Mouse (Mus musculus): Measurements from ENCODE around the gene Hgf.
A peak's percentile ranks its signal among the peaks of the same experiment; 100 is the strongest.

Gene Hgf

DNA sequence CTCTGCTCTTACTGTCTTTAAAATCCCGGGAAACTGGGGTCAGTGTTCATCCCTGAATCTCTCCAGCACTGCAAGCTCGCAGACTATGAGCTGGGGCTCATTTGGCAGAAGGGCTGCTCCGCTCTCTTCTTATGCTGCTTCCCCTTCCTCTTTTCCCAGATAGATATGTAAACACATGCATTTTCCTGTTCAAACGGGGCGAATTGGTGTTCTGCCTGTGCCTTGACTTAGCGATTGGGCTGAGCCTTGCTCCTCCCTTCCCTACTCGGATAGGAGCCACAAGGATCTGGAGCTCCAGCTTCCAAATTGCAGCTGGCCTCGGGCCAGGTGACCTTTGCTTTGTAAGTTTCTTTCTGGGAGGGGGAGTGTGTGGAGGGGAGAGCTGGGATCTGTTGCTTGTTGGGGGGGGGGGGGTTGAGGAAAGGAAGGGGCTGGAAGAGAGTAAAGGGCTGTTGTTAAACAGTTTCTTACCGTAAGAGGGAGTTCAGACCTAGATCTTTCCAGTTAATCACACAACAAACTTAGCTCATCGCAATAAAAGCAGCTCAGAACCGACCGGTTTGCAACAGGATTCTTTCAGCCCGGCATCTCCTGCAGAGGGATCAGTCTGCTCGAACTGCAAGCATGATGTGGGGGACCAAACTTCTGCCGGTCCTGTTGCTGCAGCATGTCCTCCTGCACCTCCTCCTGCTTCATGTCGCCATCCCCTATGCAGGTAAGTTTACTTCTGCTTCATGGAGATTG lies at the start of gene Hgf:
Gene Hgf (plus strand): TSS at position 192 of the 744 bp plus-strand sequence.
- peak; percentile 42 for DNase-seq (ENCODE audit: low spot score)

DNA sequence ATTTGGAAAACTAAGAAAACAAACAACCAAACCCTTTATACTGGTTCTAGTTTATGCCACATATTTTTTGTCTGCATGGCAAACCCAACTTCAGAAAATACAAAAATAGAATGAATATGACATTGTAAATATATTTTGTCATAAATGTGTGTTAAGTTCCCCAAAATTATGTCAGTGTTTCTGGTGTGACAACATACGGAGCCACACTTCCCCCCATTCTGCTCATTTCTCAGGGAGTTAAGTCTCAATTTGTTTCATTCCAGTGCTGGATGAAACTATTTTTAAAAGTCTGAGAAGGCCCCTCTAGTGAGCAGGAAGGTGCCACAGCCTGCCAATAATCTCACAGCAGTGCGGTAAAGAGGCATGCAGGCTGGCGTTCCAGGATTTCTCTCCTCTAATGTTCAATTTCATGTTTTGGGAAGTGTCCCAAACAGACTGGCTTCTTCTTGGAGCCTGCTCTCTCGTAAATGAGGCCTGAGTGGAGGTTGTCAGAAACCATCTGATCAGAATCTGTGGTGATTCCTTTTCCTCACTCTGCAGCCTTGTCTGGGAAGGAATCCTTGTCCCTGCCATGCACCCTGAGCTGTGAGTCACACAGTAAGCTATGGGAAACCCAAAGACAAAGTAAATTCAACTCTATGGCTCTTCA lies 46.5 kb upstream of the Hgf start:
- no peak for DNase-seq (ENCODE audit: low spot score)

DNA sequence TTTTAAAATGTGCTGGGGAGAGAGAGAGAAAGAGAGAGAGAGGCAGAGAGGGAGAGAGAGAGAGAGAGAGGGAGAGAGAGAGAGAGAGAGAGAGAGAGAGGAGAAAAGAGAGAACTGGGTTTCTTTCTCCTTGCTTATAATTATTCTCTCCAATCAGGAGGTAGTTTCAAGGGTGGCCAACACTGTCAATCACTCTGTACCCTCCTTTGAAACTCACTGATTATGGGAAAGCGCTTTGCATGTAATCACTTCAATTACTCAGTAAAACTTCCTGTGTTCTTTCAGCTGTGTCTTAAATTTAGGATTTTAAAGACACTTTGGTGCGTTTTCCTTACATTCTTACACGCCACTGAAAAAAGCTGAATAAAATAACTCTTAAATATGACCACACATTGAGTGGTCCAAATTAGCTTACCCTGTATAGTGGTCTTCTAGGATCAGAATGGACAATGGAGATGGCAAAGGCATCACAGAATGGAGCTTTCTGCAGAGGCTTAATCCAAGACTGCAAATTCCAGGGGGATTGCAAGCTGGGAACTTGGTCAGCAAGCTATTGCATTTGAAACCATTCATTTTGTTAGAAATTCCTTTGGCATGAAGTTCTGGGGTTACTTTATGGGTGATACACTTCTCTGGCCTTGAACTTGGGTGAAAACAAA lies 21.5 kb upstream of the Hgf start:
- no peak for DNase-seq (ENCODE audit: low spot score)

DNA sequence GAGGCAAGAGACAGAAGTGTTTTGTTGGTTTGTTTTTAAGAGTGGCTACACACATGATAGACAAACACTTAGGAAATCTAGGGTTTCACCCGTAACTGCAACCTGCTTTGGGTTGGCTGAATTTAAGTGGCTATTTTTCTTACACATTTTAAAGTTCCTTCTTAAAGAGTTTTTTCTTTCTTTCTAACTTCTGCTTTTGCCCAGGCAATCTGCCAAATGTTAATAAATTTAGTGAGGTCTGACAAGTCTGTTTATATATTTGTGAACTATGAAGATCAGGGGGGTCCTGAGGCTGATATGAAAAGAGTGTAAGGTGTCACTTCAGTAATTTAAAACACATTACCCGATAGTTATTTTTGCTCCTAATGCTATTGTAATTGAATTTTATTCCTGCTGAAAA lies 15.2 kb upstream of the Hgf start:
- DNase-seq (ENCODE audit: low spot score) = no peak

DNA sequence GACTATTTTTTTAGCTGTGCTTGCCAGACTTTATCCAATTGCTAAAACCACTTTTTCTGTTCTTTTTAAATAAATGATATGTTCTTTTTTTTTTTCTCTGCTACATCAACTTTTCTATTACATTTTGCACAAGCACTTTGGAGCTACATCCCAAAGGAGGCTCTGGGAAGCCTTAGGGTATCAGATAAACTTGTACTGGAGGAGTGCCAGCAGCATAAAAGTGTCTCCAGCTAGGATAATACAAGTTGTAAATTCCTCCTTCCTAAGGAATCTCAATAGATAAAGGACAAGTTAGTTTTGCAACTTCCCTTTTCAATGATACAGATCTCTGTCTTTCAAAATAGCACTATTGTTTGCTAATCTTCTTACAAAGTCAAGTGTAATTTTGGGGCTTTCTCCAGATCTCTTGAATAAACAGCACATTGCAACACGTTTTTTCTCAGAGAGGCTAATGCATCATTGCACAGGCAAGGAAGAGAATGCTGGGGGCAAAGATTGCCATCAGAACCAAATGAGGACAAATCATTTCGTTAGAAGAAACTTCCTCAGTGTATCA lies 11.7 kb upstream of the Hgf start:
- peak; percentile 9 for DNase-seq (ENCODE audit: low spot score)

DNA sequence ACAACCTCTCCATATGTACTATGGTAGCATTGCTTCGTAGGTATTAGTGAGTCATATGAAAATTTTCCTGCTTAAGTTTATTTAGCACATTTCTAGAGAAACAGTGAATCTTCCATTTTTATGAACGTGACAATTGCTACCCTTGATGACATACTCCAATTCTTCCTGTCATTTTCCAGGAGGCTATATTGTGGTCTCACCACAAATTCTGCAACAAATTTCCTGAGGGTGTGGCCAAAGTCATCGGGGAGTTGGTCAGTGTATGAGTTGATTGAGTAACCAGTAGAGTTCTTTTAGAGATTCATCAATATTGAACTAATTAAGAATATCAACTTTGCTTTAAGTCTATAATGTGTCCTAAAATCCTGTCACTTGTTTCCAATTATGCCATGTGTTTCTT lies 5.8 kb upstream of the Hgf start:
- DNase-seq (ENCODE audit: low spot score) = no peak

DNA sequence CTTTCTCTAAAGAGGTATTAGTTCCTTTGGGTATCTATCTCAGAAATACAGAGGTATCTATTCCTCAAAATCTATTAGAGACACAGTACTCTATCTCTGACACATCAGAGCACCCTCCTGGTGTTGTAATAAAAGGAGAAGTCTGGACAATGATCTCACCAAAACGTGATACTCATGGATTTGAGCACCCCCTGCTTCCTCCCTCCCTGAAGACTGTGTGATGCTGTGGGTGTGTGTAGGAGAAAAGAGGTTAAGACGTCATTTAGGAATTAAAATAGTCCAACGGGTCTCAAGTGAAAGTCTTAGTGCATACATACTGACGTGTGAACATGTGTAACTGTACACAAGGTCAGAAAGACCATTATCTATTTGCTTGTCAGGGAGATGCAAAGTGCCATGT lies 648 bp upstream of the Hgf start:
- DNase-seq (ENCODE audit: low spot score) = no peak

DNA sequence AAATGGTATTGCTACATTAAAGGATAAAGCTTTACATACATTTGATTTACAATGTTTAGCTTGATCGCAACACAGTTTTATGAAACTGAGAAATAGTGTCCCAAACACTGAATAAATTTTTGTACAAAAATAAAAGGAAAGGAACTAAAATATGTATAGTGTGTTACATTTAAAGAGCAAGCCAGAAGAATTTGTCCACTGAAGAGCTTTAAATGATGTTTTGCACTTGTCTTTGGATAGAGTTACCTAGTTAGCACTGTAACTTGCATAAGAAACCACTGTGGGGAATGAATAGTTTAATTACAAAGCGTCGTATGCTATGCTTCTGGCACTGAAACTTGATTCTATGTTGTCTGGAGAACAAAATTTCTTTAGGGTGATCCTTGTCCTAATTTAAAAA lies 7.0 kb downstream of the Hgf start:
- DNase-seq (ENCODE audit: low spot score) = no peak

DNA sequence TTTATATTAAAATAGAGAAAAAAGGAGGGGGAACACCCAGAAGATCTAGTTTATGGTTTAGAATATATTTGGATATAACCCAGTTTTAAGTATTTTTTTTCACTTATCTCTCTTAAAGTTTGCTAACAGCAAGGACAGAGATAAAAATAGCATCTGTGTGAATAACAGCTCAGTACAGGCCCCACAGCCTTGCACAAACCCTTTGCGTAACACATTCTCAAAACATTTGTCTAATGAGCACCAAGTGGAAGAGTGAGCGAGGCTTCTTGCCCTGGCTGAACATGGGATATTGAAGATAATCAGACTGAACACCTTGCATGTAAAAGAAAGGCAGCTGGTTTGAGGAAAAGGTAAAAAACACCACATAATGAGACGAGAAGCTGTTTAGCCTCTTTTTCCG lies 15.7 kb downstream of the Hgf start:
- DNase-seq (ENCODE audit: low spot score) = no peak

DNA sequence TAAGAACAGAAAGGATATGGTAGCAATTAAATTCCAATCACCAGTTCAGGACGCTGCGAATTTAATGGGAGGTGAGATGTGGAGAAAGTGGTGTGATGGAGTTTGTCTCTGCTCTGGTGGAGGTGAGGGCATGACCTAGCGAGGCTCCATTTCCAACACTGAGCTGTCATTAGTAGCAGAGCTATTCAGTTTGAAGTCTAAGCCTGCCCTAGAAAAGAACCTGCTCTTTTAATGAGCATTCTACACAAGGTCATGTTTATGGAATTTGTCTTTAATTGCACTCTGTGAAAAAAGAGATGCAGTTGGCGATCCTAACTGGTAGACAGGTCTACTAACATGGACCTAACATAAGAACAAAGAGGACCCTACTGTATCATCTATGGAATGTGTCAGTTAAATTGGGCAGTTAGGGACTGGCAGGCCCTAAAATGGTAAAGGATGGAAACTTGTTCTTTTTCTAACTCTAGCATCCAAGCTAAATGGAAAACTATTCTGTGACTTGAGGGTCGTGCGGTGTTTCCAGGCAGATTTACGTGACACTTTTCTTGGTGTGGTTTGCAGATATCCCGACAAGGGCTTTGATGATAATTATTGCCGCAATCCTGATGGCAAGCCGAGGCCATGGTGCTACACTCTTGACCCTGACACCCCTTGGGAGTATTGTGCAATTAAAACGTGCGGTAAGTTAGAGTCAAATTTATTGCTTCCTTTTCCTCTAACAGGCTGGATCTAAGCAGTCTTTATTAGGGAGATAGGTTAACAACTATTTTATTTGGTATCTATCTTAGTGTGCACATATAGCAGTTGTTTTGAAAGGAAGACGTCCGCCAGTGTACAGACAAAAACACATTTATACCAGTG lies 24.8 kb downstream of the Hgf start:
- no peak for DNase-seq (ENCODE audit: low spot score)

DNA sequence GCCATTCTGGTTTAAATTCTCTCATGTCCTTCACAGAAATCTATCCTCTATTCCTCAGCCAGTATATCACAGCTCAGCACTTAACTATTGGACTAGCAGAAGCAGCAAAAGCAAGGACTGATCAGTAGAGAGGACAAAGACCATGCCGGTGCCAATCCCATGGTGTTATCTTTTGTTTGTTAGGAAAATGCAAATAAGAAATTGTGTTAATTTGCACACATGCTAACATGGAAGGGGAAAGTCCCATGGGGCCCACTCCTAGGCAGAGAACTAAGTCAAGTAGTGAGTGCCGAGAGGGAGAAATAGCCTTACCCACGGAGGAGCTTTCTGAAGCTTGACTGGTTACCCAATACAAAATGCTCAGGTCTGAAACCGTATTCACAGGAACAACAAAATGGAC lies 42.4 kb downstream of the Hgf start:
- DNase-seq (ENCODE audit: low spot score) = no peak

DNA sequence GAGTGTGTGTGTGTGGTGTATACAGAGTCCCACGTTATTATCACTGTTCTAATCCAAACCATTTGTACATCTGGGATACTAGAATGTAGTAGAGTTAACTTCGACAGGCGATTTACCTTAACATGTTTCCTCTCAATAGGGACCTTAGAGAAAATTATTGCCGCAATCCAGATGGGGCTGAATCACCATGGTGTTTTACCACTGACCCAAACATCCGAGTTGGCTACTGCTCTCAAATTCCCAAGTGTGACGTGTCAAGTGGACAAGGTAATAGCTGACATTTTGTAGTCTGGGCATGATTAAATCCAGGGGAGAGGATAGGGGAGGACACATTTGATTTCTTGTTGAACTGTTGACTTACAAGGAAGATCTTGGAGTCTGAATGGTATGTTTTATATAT lies 44.7 kb downstream of the Hgf start:
- DNase-seq (ENCODE audit: low spot score) = no peak

DNA sequence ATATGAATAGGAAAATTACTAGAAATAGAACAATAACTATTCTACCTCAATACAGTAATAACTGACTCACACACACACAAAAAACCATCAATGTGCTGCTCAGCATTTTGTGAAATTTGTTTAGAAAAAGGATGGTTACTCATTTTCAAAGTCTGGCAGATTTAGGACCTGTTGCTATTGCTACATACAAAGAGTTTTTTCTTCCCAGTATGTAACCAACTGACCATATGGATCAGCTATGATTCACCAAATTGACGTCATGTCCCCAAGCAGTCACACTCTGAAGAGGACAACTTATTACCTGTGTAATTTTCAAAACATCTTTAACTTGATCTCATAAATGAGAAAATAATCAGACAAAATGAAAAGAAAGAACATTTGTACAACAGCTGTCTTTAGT lies 48.2 kb downstream of the Hgf start:
- no peak for DNase-seq (ENCODE audit: low spot score)

DNA sequence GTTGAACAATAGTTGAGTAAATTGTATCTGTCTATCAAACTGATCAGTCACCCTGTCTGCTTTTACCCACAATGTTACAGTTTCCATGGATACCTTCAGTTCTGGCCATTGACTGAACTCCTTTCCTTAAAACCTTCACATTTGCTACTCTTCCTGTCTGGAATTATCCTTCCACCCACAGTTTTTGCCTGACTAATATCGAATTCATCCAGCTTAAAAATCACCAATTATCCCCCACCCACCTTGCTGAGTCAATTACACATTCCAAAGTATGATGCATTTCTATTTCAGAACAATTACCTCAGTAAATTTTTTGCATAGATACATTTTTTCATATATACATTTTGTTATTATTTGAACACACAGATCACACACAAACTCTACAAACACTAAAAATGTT lies 79.7 kb downstream of the Hgf start:
- DNase-seq (ENCODE audit: low spot score) = no peak

DNA sequence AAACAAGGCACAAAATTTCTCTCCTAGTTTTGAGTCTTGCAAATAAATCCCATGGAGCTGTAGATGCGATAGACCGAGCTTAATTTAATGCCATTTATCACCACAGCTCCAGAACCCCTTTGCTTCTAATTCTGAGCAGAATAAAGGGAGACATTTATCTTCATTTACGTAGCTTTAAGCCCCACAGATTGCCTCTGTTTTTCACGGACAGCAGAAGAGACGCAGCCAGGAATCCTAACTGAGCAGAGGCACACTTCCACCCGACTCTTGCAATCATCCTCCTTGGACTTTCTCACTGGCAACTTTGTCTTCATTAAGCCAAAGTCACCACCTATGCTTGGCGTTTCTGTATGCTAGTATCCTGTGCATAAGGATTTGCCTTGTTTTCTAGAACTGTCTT lies 93.1 kb downstream of the Hgf start:
- DNase-seq (ENCODE audit: low spot score) = no peak

DNA sequence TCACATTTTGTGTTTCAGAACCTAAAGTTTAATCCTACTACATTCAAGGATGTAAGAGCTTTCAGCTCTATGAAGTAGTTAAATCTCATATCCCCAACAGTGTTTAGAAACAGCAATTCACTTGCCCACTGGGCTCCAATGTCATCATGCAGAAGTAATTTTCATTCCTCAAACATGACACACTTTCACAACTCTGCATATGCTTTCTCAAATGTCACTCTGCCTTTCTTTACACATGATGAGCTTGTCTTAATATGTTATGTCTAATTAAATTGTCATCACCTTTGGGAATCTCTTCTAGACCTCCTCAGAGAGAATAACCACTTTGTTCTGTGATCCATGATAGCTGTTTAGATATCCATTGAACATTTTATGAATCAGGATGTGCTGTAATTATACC lies 94.4 kb downstream of the Hgf start:
- no peak for DNase-seq (ENCODE audit: low spot score)

DNA sequence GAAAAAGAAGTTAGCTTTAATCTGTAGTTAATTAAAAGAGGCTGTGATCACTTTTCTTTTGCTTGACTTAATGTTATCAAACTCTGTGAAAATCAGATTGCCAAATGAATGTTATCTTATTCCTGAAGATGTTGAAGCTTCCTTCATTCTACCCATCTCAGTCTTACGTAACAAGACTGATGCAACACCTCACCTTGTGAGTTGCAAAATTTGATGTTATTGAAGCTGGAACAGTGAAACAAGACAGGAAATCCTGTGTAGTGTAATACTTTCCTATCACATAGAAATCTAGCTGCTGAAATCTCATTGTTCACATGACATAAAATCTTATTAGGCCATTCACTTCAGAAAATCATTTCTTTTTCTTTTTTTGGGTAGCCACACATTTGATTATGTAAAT lies 96.9 kb downstream of the Hgf start:
- no peak for DNase-seq (ENCODE audit: low spot score)

DNA sequence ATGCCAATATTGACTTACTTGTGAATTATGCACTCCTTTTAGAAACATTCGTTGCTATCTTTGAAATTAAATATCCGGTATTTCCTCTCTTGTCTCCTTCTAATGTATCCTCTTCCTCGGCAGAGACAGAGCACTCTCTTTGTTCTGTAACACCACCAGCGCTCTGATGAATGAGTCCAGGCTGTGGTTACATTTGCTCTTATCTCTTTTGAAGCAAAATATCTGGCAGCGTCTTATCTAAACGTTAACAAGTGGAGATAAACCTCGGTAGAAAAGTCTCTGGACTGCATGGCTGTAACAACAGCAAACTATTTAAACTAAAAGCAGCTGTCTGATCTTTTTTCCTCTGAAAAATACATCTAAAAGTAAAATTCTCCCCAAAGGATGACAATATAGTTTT lies 100.7 kb downstream of the Hgf start:
- no peak for DNase-seq (ENCODE audit: low spot score)

All from urinary bladder, postnatal 14 days (tissue).